In genomic region chr6:47188193-47188592, GRCm38 (mm10) we compare ENCODE assay signal across 9 mouse cellular contexts.
A peak's percentile ranks its signal among the peaks of the same experiment; 100 is the strongest.
DNase-seq lines count a peak whose midpoint lies in the region; ATAC-seq and TF ChIP-seq lines count a peak whose summit lies in the region.
"Had no signal": no experiment of that assay in that cellular context is flagged by ENCODE, and none has a peak within 500 bp of the region (broad histone marks: within the 10 kb centered on the region; RNA-seq: fewer than 3 reads in every experiment).

No protein-coding gene starts in this region.

- no peak overlapping the region for H3K27ac ChIP-seq in cerebellum, adult 2 months (ENCODE audit: insufficient read depth, low read length)
- H3K27ac ChIP-seq in neural tube, embryonic 11.5 days (ENCODE audit: low read depth, low read length): no peak overlapping the region
- H3K27ac ChIP-seq in neural tube, embryonic 15.5 days (replicated peaks): no peak overlapping the region
- H3K27ac ChIP-seq in lung, postnatal 0 days (ENCODE audit: low read length): no peak overlapping the region

- H3K4me2 ChIP-seq in neural tube, embryonic 11.5 days (ENCODE audit: low read depth): no peak overlapping the region
- H3K4me2 ChIP-seq in neural tube, embryonic 15.5 days: no peak overlapping the region
- H3K4me2 ChIP-seq in lung, postnatal 0 days (replicated peaks; ENCODE audit: low read depth, low read length): no peak overlapping the region

- ATAC-seq in neural tube, embryonic 11.5 days (ENCODE audit: insufficient read depth, low FRiP score, low TSS enrichment): no peak
- no peak for ATAC-seq in neural tube, embryonic 15.5 days (ENCODE audit: low FRiP score)
- ATAC-seq in lung, postnatal 0 days: no peak

- H3K9me3 ChIP-seq in neural tube, embryonic 11.5 days (ENCODE audit: control insufficient read depth, low read length): no peaks in the 10 kb centered on the region
- no peaks in the 10 kb centered on the region for H3K9me3 ChIP-seq in neural tube, embryonic 15.5 days (replicated peaks)
- H3K9me3 ChIP-seq in lung, postnatal 0 days (ENCODE audit: low read length): no peaks in the 10 kb centered on the region
- H3K9me3 ChIP-seq: megakaryocyte, embryonic 14.5 days had no signal

- peak; percentile 14 to 25 for DNase-seq in cerebellum, adult 2 months
- DNase-seq in cerebellum, adult 9-11 months: no peak
- peak; percentile 37 for DNase-seq in neural tube, embryonic 11.5 days (ENCODE audit: low spot score)
- peak; percentile 62 for DNase-seq in embryo, embryonic 10 days (ENCODE audit: low spot score)
- DNase-seq in layer of hippocampus, adult 11-12 months (ENCODE audit: low spot score): peak; percentile 60
- peak; percentile 15 for DNase-seq in lung, postnatal 0 days (ENCODE audit: low spot score)
- DNase-seq in thymus, postnatal 14 days: peak; percentile 50

- TF ChIP-seq POLR2A in cerebellum, adult 2 months (IDR thresholded peaks at IDR 0.05; ENCODE audit: borderline replicate concordance, insufficient read depth, low read length): no peak

- TF ChIP-seq CTCF in cerebellum, adult 2 months (IDR thresholded peaks at IDR 0.05; ENCODE audit: borderline replicate concordance, insufficient read depth, low read depth, low read length): peak; percentile 29; the same call in 1 of the 2 replicates
- peak; percentile 66 for TF ChIP-seq CTCF in lung, postnatal 0 days (IDR thresholded peaks at IDR 0.05)

- no peak overlapping the region for H3K4me3 ChIP-seq in cerebellum, adult 2 months (replicated peaks; ENCODE audit: insufficient read depth, low read depth, low read length)
- H3K4me3 ChIP-seq in neural tube, embryonic 11.5 days (ENCODE audit: low read depth, low read length): no peak overlapping the region
- H3K4me3 ChIP-seq in neural tube, embryonic 15.5 days (replicated peaks): no peak overlapping the region
- no peak overlapping the region for H3K4me3 ChIP-seq in lung, postnatal 0 days (ENCODE audit: low read depth, low read length)
- H3K4me3 ChIP-seq: megakaryocyte, embryonic 14.5 days had no signal

- no peak for TF ChIP-seq EP300 in lung, postnatal 0 days (IDR thresholded peaks at IDR 0.05)

- H3K9ac ChIP-seq in neural tube, embryonic 11.5 days (ENCODE audit: low read length): no peak overlapping the region
- H3K9ac ChIP-seq in neural tube, embryonic 15.5 days (replicated peaks): no peak overlapping the region
- no peak overlapping the region for H3K9ac ChIP-seq in lung, postnatal 0 days (replicated peaks; ENCODE audit: low read depth)

- H3K4me1 ChIP-seq in cerebellum, adult 2 months (ENCODE audit: control insufficient read depth, insufficient read depth, low read length): no peaks in the 10 kb centered on the region
- no peaks in the 10 kb centered on the region for H3K4me1 ChIP-seq in neural tube, embryonic 11.5 days (ENCODE audit: control insufficient read depth, insufficient read depth, low read length)
- 0 out of 2 replicates have a peak, but pooled peaks cover 5% of the 10 kb centered on the region for H3K4me1 ChIP-seq in neural tube, embryonic 15.5 days
- no peaks in the 10 kb centered on the region for H3K4me1 ChIP-seq in lung, postnatal 0 days (ENCODE audit: insufficient read depth, low read depth, low read length)

- no peaks in the 10 kb centered on the region for H3K36me3 ChIP-seq in neural tube, embryonic 11.5 days (ENCODE audit: control insufficient read depth, insufficient read depth, low read length)
- no peaks in the 10 kb centered on the region for H3K36me3 ChIP-seq in neural tube, embryonic 15.5 days
- no peaks in the 10 kb centered on the region for H3K36me3 ChIP-seq in lung, postnatal 0 days (ENCODE audit: insufficient read depth, low read length)

- WGBS in cerebellum, adult 2 months: 61% methylated on average over 7 of the region's 7 CpGs
- 63% methylated on average over 7 of the region's 7 CpGs for WGBS in neural tube, embryonic 11.5 days
- WGBS in neural tube, embryonic 15.5 days: 65% methylated on average over 7 of the region's 7 CpGs
- WGBS in lung, postnatal 0 days: 63% methylated on average over 7 of the region's 7 CpGs

- no peaks in the 10 kb centered on the region for H3K27me3 ChIP-seq in cerebellum, adult 2 months (ENCODE audit: control insufficient read depth, insufficient read depth, low read length)
- H3K27me3 ChIP-seq in neural tube, embryonic 11.5 days (ENCODE audit: control insufficient read depth, insufficient read depth, low read length): no peaks in the 10 kb centered on the region
- no peaks in the 10 kb centered on the region for H3K27me3 ChIP-seq in neural tube, embryonic 15.5 days (replicated peaks)
- H3K27me3 ChIP-seq in lung, postnatal 0 days (replicated peaks; ENCODE audit: insufficient read depth, low read length): no peaks in the 10 kb centered on the region; the same call in 1 of the 2 replicates
- H3K27me3 ChIP-seq: megakaryocyte, embryonic 14.5 days had no signal
